In genomic region chr2:134974711-134975110, GRCm38 (mm10) we compare ENCODE assay signal across 22 mouse cellular contexts.
DNase-seq lines count a peak whose midpoint lies in the region; ATAC-seq and TF ChIP-seq lines count a peak whose summit lies in the region.
"Had no signal": no experiment of that assay in that cellular context is flagged by ENCODE, and none has a peak within 500 bp of the region (broad histone marks: within the 10 kb centered on the region; RNA-seq: fewer than 3 reads in every experiment).

No protein-coding gene starts in this region.

- no peak for TF ChIP-seq CTCF in liver, adult 2 months (IDR thresholded peaks at IDR 0.05; ENCODE audit: low read depth, low read length)

- no peak for ATAC-seq in liver, embryonic 12.5 days
- no peak for ATAC-seq in forebrain, embryonic 16.5 days
- ATAC-seq: activated CD4-positive, CD25-positive, alpha-beta regulatory T cell, adult 4 months; forebrain, embryonic 15.5 days; intestine, embryonic 16.5 days; Patski had no signal

- no peaks in the 10 kb centered on the region for H3K9me3 ChIP-seq in liver, embryonic 12.5 days (replicated peaks)
- H3K9me3 ChIP-seq in forebrain, embryonic 16.5 days (ENCODE audit: control insufficient read depth, low read length) = no peaks in the 10 kb centered on the region
- H3K9me3 ChIP-seq: embryonic facial prominence, embryonic 15.5 days; forebrain, embryonic 10.5 days; forebrain, embryonic 15.5 days; heart, embryonic 12.5 days; hindbrain, embryonic 10.5 days had no signal

- H3K27ac ChIP-seq in liver, adult 2 months (replicated peaks; ENCODE audit: insufficient read depth, low read depth, low read length) = 0 out of 2 replicates have a peak overlapping the region, but pooled peaks have one; percentile 22
- H3K27ac ChIP-seq in liver, embryonic 12.5 days = no peak overlapping the region
- H3K27ac ChIP-seq in forebrain, embryonic 16.5 days (ENCODE audit: low read length) = no peak overlapping the region
- H3K27ac ChIP-seq: embryonic facial prominence, embryonic 15.5 days; forebrain, embryonic 10.5 days; forebrain, embryonic 15.5 days; heart, adult 2 months; hindbrain, embryonic 10.5 days; hindbrain, embryonic 14.5 days had no signal

- H3K4me3 ChIP-seq in liver, adult 2 months (ENCODE audit: insufficient read depth, low read depth, low read length) = no peak overlapping the region
- no peak overlapping the region for H3K4me3 ChIP-seq in liver, embryonic 12.5 days
- H3K4me3 ChIP-seq in forebrain, embryonic 16.5 days (replicated peaks; ENCODE audit: low read length) = no peak overlapping the region
- H3K4me3 ChIP-seq: embryonic facial prominence, embryonic 15.5 days; erythroblast, embryonic 14.5 days; forebrain, embryonic 10.5 days; forebrain, embryonic 15.5 days; heart, adult 2 months; heart, embryonic 12.5 days; hindbrain, embryonic 10.5 days had no signal

- DNase-seq in adrenal gland, adult 2 months = peak; percentile 64
- no peak for DNase-seq in adrenal gland, adult 18-20 months (ENCODE audit: low spot score in 2 of 2)
- DNase-seq in liver, adult 2 months (ENCODE audit: extremely low read depth, low read depth, low spot score) = peak; percentile 60
- peak; percentile 38 for DNase-seq in adrenal gland, postnatal 10 days
- DNase-seq in right cerebral cortex, postnatal 14 days = no peak
- DNase-seq: cerebellum, adult 18-20 months; cerebellum, adult 9-11 months; cerebellum, postnatal 36 days; gastrocnemius, postnatal 10 days; heart, adult 2 months had no signal

- H3K4me2 ChIP-seq in liver, embryonic 12.5 days = no peak overlapping the region
- no peak overlapping the region for H3K4me2 ChIP-seq in forebrain, embryonic 16.5 days (ENCODE audit: low read length)
- H3K4me2 ChIP-seq: embryonic facial prominence, embryonic 15.5 days; forebrain, embryonic 15.5 days; heart, embryonic 12.5 days; hindbrain, embryonic 14.5 days had no signal

- no peaks in the 10 kb centered on the region for H3K36me3 ChIP-seq in liver, adult 2 months (ENCODE audit: control insufficient read depth, insufficient read depth, low read length)
- H3K36me3 ChIP-seq in liver, embryonic 12.5 days = no peaks in the 10 kb centered on the region
- no peaks in the 10 kb centered on the region for H3K36me3 ChIP-seq in forebrain, embryonic 16.5 days (ENCODE audit: control insufficient read depth, insufficient read depth)
- H3K36me3 ChIP-seq: embryonic facial prominence, embryonic 15.5 days; forebrain, embryonic 10.5 days; forebrain, embryonic 15.5 days; heart, embryonic 12.5 days; hindbrain, embryonic 10.5 days had no signal

- no peak for TF ChIP-seq POLR2A in liver, adult 2 months (IDR thresholded peaks at IDR 0.05; ENCODE audit: extremely low read depth, insufficient read depth, low read length)

- H3K4me1 ChIP-seq in liver, adult 2 months (ENCODE audit: control insufficient read depth, insufficient read depth, low read length) = peaks cover 6% of the 10 kb centered on the region
- no peaks in the 10 kb centered on the region for H3K4me1 ChIP-seq in liver, embryonic 12.5 days
- peaks cover 8% of the 10 kb centered on the region for H3K4me1 ChIP-seq in forebrain, embryonic 16.5 days (replicated peaks; ENCODE audit: control insufficient read depth, insufficient read depth, low read length)

- no peak overlapping the region for H3K9ac ChIP-seq in liver, adult 2 months (ENCODE audit: low read depth, low read length)
- no peak overlapping the region for H3K9ac ChIP-seq in liver, embryonic 12.5 days
- no peak overlapping the region for H3K9ac ChIP-seq in forebrain, embryonic 16.5 days (replicated peaks; ENCODE audit: low read depth, low read length)
- H3K9ac ChIP-seq: embryonic facial prominence, embryonic 15.5 days; forebrain, embryonic 15.5 days; heart, embryonic 12.5 days; hindbrain, embryonic 14.5 days had no signal

- peaks cover 3% of the 10 kb centered on the region; the same call in 1 of the 2 replicates for H3K79me2 ChIP-seq in liver, adult 2 months (ENCODE audit: control insufficient read depth, insufficient read depth, low read length)

- 17% methylated on average over 6 of the region's 6 CpGs for WGBS in liver, adult 2 months
- WGBS in liver, embryonic 12.5 days (ENCODE audit: insufficient replicate concordance) = 47% methylated on average over 6 of the region's 6 CpGs
- 59% methylated on average over 6 of the region's 6 CpGs for WGBS in forebrain, embryonic 16.5 days

- no peaks in the 10 kb centered on the region for H3K27me3 ChIP-seq in liver, adult 2 months (ENCODE audit: control insufficient read depth, insufficient read depth, low read length)
- no peaks in the 10 kb centered on the region for H3K27me3 ChIP-seq in liver, embryonic 12.5 days (replicated peaks)
- H3K27me3 ChIP-seq in forebrain, embryonic 16.5 days (replicated peaks; ENCODE audit: control insufficient read depth, insufficient read depth, low read length) = no peaks in the 10 kb centered on the region
- H3K27me3 ChIP-seq: embryonic facial prominence, embryonic 15.5 days; forebrain, embryonic 15.5 days; heart, embryonic 12.5 days had no signal

Comparison
In these comparisons a context has a peak if more than half of its experiments do, and no peak if none do; other contexts are left out.
1. DNase-seq: peak in adrenal gland, adult 2 months (single experiment), liver, adult 2 months (single experiment) and adrenal gland, postnatal 10 days (single experiment); none in adrenal gland, adult 18-20 months (0 of 2) and right cerebral cortex, postnatal 14 days (single experiment).